Mouse (Mus musculus) cerebellum, adult 18-20 months (tissue): ENCODE measurements at regions not wholly inside any gene's neighbourhood (a gene's known extent, or its start where the extent isn't known, plus 50 kb on each side); places are given as distances from the start of the nearest gene placed in this dataset.

Experiments used
- DNase-seq, 2 experiments: peaks; one replicate each; pipeline ENCODE4 v3.0.0; 2021

DNA sequence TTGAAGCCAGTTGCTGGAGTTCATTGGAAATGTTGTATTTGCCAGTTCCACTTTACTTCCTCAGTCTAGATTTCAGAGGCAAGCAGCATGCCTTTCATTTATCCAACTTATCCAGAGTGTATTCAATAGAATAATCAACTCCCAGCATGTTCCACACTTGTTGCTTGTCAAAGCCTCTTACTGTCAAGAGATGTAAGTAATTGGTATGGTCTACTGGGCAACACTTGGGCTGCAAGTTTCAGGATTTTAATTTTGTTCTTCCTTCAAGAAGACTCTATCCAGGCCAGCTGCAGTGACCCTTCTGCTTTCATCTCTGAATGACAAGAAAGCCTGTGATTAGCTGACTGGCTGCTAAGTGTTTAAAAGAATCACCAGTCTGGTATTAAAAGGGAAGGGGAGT is 3131.6 kb upstream of the Lrrc6 start:
- no peak for DNase-seq

DNA sequence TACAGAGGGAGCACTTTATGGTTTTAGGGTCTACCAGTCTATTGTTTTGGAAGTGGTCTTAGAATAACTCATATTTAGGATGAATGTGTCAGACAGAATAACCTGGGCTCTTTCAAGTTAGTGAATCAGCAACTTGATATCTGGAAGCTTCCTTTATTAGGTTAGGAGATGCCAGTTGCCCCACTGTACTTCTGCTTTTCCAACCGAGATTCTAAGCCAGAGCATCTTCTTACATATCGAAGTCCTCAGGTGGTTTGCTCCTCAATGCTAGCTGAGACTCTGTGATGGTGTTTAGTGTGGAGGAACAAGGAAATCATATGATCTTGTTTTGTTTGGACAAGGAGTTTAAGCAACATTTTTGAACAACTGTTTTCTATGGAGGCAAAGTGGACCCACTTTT is 3117.3 kb upstream of the Lrrc6 start:
- DNase-seq: no peak

DNA sequence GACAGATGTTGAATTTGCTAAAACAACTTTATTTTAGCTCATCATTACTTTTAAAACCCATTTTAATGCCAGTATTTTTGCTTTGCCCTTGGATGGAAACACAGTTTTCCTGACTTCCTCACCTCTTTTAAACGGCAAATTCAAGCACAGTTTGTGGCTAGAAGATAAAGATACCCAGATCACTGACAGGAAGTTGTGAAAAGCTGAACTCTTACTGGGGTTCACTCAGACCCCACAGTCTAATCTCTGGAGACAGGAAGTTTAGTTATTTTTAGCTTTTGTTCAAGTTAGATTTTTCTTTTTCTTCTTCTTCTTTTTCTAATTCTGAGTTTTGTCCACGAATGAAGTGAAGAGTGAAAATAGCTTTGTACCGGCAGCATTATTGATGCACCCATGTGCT is 3113.3 kb upstream of the Lrrc6 start:
- no peak for DNase-seq

DNA sequence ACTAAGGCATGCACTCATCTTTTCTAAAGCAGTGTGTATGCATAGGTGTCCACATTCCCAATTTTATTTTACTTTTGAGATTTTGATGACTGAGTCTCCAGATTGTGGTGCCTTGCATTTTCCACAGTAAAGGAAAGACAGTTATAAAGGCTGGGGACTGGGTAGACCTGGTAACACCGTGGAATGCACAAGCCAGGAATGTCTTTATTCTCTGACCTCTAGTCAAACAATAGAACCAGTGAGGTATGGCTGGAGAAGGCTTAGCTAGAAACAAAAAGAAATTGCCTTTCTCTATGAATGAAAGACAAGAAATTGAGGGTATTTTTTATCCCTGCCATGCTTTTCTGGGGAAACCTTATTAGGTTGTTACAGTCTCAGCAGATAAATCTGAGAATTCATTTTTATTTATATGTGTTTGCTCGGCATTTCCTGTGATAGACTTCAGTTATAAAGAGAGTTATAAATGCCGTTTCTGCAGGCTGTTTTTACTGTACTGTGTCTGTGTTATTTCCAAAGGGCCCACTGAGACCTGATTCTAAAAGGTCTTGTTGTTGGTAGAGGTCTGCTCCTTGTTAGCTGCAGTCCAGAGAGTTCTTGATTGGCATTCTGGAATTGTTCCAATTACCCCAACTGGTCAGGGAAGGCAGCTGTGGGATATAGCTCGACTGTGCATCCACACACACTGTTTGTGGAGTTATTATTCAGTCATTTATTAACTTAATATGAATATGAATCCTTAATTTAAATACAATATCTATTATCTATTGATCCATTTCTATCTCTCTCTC is 3090.7 kb upstream of the Lrrc6 start:
- no peak for DNase-seq

DNA sequence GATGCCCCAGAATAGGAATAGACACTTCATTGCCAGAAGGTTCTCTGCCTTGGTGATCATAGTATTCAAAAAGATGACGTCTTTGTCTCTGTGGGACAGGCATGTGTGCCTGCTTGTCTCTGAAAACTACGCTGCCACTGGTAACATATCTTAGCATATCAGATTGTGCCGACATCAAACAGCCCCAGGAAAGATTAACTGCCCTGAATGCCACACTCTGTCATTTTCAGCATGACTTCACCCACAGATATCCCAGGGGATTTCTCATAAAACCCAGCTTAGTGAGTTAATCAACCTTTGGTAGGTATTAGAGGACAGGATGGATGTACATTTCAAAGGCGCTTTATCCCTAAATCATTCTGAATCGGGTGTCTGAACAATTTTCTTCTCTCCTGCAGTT is 3087.4 kb upstream of the Lrrc6 start:
- no peak for DNase-seq

DNA sequence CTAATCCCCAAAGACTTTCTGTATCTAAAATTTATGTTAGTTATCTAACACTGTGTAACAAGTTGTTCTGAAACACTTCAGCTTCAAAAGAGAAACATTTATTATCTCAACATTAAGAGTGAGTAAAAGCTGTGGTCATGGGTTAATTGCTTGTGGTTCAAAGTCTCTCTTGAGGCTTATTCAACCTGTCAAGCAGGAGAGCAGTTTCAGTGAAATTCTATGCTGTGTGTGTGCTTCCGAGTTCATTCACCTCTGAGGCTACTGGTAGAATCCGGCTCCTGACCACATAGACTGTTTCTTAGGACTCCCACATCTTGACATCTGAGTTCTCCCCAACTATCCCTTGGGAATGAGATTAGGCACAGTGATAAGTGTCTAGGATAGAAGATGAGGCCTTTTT is 3076.0 kb upstream of the Lrrc6 start:
- no peak for DNase-seq

DNA sequence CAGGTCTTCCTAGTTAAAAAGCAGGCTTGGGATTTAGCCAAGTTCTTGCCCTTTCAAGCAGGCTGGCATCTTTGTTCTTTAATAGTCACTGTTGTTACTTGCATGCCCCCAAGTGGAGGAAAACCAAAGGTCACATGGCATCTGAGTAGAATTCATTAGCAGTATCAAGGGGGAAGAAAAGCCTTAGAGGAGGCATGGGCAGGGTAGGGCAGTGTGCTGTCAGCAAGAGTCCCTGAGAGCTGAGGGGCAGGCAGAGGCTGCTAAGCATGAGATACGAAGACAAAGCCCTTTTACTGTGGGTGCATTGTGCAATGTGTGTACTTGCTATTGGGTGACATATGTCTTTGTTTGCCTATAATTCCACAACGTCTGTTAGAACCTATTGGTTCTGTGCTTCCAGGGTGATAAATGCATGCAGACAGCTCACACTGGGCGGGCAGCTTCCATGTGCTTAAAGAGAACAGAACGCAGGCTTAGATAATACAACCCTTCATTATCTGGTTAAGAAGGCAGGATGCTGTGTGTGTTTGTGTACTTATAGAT is 3075.0 kb upstream of the Lrrc6 start:
- peak in 1 of 2 experiments; percentile 2 for DNase-seq

DNA sequence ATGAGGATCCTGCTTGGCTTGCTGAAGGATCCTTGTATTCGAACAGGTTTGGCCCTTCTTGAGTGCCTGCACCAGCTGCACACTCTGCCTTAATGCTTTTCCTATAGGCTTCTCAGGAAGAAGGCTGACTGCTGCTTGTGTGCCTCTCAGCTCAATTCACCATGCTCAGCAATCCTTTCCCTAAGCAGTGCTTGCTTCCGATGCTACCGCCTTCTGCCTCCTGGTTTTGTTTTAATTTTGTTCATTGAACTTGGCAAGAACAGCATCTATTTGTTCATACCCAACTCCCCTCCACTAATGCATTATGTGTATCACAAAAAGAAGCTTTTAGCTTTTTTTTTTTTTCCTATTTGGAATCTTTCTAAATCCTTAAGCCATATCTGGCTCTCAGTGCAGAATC is 3053.5 kb upstream of the Lrrc6 start:
- no peak for DNase-seq

DNA sequence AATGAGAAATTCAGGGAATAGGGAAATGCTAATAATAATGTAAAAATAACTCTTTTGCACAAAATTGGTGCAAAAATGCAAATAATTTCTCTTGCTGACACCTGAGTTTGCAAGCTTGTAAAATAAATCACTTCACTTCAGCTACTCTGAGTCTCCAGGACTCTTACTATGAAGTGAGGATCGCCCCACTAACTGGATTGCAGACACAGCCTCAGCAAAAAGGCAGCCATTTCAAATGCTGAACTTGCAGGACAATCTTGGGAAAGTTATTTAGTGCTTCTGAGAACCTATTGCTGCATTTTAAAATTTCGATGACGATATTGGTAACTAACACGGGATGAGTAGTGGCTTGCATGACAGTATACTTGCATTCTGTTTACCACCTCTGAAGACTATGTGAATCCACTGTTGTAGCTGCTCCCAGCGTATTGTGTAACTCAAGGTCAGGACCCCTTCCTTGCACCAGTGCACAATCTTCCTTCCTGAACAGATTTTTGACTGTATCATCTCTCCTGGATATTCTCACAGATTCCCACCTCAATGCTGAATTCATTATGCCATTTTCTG is 3051.4 kb upstream of the Lrrc6 start:
- no peak for DNase-seq

DNA sequence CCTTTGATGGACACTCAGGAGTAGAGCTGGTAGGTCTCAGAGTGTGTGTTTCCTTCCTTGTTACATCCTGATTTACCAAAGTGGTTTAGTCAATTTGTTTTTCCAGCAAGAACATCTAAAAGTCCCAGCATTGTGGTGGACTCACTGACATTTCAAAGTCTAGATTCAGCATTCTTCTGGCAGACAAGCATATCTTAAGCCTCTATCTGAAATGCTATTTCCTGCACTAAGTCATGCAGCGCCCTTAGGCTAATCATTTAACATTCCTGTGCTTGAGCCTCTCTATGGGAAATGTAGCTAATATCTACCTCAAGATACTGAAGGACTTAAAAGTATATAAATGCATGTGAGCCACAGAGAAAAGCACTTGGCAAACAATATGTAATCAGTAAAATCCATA is 3050.3 kb upstream of the Lrrc6 start:
- no peak for DNase-seq

DNA sequence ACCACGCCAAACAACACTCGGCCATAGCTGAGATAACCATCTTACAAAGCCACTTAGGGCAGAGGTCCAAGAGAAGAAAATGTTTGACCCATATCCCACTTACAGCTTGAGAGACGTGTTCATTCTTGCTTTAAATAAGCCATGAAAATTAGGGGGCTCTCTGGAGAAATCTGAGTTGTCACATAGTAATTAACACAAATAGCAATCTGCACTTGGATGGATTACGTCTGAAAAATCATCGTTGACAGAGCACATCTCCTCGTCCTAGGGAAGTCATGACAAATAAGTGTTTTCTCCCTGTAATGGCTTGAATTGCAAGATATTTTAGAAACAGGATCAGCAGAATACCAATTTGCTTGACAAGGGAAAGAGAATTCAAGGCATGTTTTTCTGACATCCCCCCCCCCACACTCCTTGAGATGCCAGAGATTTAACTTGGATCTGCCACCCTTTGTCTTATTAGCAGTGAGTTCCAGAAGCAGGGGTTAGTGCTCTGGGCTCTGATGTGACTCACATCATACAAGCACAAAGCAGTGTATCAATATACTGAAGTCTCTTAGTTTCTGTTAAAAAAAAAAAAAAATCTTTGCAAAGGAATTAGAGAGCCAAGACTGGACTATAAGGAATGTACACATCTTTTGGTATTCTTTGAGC is 3025.9 kb upstream of the Lrrc6 start:
- DNase-seq: no peak

DNA sequence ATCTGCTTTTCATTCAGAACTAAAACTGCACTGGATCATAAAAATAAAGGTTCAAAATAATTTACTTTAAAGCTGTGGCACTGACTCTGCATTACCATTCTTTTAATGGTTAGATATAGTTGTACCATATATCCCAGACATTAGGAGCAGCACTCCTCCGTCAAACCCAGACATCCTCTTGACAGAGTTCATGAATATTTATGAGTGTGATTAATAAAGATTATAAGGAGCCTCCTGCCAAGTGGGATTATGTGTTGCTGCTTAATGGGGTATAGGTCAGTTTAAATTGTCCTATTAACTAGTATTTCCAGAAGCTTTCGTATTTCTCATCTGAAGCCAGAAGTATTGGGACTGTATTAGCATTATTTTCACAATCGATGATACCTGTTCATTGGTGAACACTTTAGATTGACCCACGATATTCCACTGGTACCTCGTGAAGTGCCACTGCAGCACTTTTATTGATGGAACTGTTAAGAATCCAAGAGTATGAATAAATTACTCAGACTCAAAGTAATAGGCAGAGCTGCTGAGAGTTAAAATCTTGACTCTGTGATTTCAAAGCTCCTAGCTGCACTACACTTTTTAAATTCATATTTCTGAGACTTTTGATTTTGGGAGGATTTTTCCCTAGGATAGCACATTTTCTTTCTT is 2983.8 kb upstream of the Lrrc6 start:
- DNase-seq: no peak

DNA sequence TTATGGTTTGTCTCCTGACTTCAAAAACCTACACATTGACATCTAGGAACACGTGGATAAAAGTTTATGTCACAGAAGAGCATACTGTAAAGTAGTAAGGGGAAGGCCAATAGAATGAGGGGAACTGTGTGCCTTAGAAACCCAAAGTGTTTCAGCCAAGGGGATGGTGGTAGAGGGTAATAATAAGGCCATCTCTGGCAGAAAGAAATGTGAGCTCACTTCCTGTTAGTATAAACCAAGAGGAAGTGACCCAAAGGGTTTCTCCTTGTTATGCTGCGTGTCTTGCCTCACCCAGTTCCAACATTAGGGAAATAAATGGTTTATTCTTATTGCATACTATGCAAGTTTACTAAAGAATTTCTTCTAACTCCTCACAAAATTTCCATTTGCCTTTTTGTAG is 2982.4 kb upstream of the Lrrc6 start:
- no peak for DNase-seq

DNA sequence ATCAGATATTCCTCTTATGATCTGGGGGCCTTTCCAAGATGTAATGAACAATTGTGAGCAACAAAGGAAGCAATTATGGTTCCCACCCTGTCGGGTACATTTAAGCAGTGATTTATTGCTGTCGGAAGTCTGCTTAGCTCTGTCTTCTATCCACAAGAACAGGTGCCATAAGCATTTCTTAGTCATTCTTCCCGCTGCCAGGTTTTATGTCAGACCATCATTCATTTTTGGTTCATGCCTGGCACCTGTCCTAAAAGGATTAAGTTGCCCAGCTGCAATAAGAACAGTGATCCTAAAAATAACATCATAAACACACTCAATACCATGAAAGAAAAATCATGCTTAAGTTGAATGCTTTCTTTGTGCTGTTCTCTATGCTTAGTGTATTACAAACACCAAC is 2980.4 kb upstream of the Lrrc6 start:
- no peak for DNase-seq

DNA sequence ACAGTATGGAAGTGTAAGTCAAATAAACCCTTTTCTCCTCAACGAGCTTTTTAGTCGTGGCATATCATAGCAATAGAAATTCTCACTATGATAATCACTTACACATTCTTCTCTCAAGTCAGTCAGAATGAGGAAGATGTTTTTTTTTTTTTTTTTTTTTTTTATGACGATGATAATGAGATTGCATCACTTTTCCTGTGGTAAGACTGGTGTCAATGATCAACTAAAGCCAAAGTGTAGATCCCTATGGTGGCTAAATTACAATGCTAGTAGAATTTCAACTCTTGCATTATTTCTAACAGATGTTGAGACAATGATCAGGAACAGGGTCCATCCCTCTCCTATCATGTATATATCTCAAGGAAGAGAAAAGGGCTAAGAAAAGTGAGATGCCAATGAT is 2976.3 kb upstream of the Lrrc6 start:
- no peak for DNase-seq

DNA sequence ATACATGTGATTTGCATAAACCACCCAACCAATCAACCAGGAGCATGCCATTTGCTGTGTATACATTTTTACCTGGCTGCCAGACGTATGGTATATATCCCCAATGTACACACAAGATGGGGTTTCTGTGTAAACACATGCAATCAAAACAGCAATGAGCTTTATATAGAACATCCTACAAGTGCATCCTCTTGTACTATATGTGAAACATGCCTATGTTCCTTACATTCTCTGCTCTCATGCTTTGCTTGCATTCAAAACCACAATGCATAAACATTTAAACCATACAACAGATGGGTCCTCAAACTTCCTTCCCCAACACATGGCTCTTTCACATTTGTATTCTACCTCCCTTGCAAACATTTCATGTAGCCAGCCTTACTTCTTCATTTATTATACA is 2968.9 kb upstream of the Lrrc6 start:
- DNase-seq: no peak

DNA sequence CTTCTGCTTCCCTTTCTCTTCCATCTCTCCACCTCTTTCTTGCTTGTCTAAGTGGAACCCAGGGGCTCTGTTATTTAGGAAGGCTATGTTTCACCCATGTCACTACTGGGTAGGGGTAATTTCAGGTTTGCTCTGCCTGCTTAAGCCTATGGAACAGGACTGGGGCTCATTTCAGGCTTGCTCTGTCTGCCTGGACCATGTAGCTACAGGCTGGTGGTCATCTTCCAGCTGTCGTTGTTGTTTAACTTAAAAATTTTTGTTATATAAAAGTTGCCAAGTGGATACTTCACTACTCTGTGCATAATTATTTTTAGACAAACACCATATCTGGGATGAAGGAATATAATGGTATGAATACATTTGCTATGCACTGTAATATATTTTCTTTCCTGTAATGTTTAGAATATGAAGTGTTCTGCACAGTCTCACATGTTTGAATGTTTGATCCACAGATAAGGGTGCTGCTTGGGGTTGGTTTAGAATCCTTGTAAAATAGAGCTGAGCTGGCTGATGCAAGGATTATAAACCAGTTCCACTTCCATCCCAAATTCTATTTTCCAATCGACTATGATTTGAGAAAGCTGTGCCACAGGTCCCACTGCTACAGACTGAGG is 2960.0 kb upstream of the Lrrc6 start:
- no peak for DNase-seq

DNA sequence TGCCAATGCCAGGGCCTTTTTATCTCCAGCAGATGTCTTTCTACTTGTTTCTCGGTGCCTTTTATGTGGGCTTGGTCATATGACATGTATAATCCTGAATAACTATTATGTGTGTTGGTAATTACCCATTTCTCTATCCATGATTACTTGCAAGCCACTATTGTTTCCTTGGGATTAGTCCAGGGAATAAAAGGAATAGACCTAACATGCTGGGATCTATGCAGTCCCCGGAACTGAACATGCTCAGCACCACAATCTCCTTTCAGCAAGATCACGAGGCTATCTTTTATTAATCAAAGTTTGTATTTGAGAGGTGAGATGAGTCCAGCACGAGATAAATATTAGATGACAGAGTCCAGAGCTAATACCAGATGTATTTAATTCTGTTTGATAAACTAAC is 2956.8 kb upstream of the Lrrc6 start:
- DNase-seq: no peak

DNA sequence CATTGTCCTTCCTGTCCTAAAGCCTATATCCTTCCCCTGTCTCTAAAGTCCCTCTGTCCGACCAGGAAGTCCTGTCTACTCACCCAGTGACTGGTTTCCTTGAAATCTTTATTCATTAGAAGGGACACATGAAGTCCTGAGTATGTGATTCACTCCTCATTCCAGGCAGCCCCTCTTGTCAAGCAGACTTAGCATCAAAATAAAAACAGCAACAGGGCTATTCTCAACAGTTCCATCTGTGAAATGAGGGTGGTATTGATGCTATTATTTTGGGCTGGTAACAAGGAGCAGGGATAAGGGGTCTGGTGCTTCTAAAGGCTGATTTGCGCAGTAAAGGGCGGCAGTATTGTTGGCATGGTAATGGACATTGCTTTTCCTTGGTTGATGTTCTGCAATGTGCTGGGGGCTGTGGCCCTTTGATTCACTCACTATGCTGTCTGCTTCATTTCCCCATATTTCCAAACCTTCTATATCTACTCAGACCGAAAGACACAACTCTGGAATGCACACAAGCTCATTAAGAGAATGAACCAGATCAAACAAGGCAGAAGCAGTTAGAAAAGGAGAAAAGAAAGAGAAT is 2955.6 kb upstream of the Lrrc6 start:
- DNase-seq: no peak

DNA sequence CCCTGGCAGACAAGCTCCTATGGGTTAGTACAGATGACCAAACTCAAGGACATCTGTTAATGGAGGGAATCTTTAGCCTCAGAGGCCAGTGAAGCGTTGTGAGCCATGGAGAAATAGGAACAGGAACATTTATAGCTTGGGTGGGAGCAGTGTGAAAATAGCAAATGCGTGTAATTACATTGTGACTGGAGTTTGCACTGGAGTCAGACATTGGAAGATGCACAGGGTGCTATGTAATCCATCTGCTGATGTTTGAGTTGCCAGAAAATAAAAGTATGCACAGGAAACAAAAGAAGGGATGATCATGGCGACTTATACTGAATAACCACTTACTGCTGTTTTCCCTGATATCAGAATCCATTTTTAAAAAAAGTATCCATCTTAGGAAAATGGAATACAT is 2940.3 kb upstream of the Lrrc6 start:
- DNase-seq: no peak

DNA sequence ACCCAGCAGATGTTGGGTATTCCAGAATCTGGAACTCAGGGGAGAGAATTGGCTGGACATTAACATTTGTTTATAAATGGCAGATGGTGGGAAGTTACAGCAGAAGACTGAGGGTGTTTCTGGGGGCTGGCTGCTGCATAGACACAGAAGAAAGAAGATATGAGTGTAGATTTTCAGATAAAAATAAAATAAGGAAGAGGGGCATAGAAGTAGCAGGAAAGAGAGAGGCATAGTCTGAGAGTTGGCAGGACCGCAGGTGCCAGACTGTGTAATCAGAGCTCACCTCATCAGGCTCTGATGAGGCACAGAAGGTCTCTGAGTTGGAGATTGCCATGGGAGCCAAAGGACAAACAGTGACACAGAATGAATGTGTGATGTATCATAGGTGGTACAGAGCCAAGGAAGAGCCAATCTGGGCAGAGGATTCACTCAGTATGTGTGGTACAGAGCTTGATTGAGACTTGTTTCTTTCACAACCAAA is 2912.9 kb upstream of the Lrrc6 start:
- DNase-seq: no peak

DNA sequence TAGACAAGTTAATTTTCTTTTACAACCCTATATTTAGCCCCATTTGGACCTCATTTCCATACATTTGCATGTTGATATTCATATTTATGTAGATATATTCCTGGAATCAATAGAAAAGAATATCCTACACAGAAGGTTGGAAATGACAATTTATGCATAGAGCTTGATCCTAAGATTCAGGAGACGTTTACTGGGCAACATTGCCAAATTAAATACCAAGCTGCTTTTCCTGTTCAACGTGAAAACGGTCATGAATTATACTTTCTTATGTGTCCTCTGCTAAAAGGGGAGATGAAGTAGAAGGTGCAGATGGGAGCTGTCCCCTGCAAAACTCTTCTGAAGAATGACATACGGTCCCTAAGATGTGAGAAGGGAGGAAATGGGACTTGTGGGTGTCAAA is 2888.9 kb upstream of the Lrrc6 start:
- no peak for DNase-seq

DNA sequence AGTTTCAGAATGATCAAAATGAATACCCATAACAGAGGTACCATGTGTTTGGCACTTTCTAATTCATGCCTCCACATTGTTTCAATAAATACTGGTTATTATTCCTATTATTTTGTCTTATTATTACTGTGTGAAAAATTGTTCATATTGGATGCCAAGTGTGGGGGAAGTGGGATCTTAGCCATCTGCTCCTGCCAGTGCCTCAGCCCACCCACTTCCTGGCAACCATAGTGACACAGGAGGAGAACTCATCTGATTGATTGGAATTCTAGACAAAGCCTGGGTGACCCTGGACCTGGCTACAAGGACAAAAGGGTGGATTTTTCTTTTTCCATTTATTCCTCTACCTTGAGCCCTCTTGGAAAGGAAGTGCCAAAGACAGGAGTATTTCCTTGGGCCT is 2886.8 kb upstream of the Lrrc6 start:
- DNase-seq: no peak
